Mouse (Mus musculus): Measurements from ENCODE around the gene Cyth3. TPM values are rescaled to one million over a fixed set of nuclear protein-coding genes. Genes with fewer than 3 reads are reported as not detected.

The Cyth3 gene
- polyA plus RNA-seq (2015; fragmentation: Nextera tagmentation; extraction: Ambion mirVana), result 29.2 and 31.5 TPM in 2 replicates

- WGBS, result 8% methylated on average over 46 of the region's 46 CpGs
- Histone ChIP-seq H3K9me3 (no peaks in the 10 kb centered on the region), H3K36me3 (no peaks in the 10 kb centered on the region), H3K27ac (peak within 1 kb of the TSS; percentile 74), H3K27me3 (no peaks in the 10 kb centered on the region), H3K9ac (replicated peaks) (peak within 1 kb of the TSS; percentile 85), H3K4me1 (replicated peaks) (peaks cover 45% of the 10 kb centered on the region), H3K4me3 (replicated peaks) (peak within 1 kb of the TSS; percentile 79), H3K4me2 (replicated peaks) (peak within 1 kb of the TSS; percentile 68)
- peak; percentile 89 for ATAC-seq
These were observed at the start of gene Cyth3 for GRCm38 (mm10) chr5:143621893-143622622. Gene Cyth3 (plus strand): TSS chr5:143622447.

- no peaks in the 10 kb centered on the region for H3K36me3 ChIP-seq
- no peaks in the 10 kb centered on the region for H3K9me3 ChIP-seq
- no peaks in the 10 kb centered on the region for H3K27me3 ChIP-seq
- H3K4me2 ChIP-seq (replicated peaks), result no peak overlapping the region
- H3K4me1 ChIP-seq (replicated peaks), result no peaks in the 10 kb centered on the region
- H3K4me3 ChIP-seq (replicated peaks), result no peak overlapping the region
- ATAC-seq, result no peak
- no peak overlapping the region for H3K27ac ChIP-seq
- WGBS, result 96% methylated on average over 4 of the region's 4 CpGs
- no peak overlapping the region for H3K9ac ChIP-seq (replicated peaks)
These were observed 49.2 kb upstream of the Cyth3 start for GRCm38 (mm10) chr5:143573067-143573466.

- no peak for ATAC-seq
- H3K27me3 ChIP-seq, result no peaks in the 10 kb centered on the region
- 88% methylated on average over 19 of the region's 19 CpGs for WGBS
These were observed 47.7 kb upstream of the Cyth3 start for GRCm38 (mm10) chr5:143574261-143575178.

GRCm38 (mm10) chr5:143579537-143580203 is 42.6 kb upstream of the Cyth3 start:
- no peaks in the 10 kb centered on the region for H3K27me3 ChIP-seq
- no peak overlapping the region for H3K4me2 ChIP-seq (replicated peaks)
- no peaks in the 10 kb centered on the region for H3K36me3 ChIP-seq
- no peak overlapping the region for H3K27ac ChIP-seq
- WGBS, result 86% methylated on average over 10 of the region's 10 CpGs
- H3K9me3 ChIP-seq, result no peaks in the 10 kb centered on the region; the same call in 1 of the 2 replicates
- ATAC-seq, result no peak
- H3K4me1 ChIP-seq (replicated peaks), result no peaks in the 10 kb centered on the region
- H3K4me3 ChIP-seq (replicated peaks), result no peak overlapping the region
- H3K9ac ChIP-seq (replicated peaks), result no peak overlapping the region

More at GRCm38 (mm10) chr5:143574261-143575178, 47.7 kb upstream of the Cyth3 start:
- Histone ChIP-seq H3K9ac (replicated peaks) (no peak overlapping the region), H3K36me3 (no peaks in the 10 kb centered on the region), H3K9me3 (no peaks in the 10 kb centered on the region), H3K4me3 (replicated peaks) (no peak overlapping the region), H3K27ac (no peak overlapping the region), H3K4me2 (replicated peaks) (no peak overlapping the region), H3K4me1 (replicated peaks) (no peaks in the 10 kb centered on the region)

GRCm38 (mm10) chr5:143580982-143581381 is 41.3 kb upstream of the Cyth3 start:
- H3K27me3 ChIP-seq, result no peaks in the 10 kb centered on the region
- no peaks in the 10 kb centered on the region for H3K36me3 ChIP-seq
- WGBS, result 81% methylated on average over 2 of the region's 2 CpGs
- H3K4me2 ChIP-seq (replicated peaks), result no peak overlapping the region
- no peak overlapping the region for H3K9ac ChIP-seq (replicated peaks)
- ATAC-seq, result no peak
- H3K4me1 ChIP-seq (replicated peaks), result no peaks in the 10 kb centered on the region
- H3K4me3 ChIP-seq (replicated peaks), result no peak overlapping the region
- H3K9me3 ChIP-seq, result no peaks in the 10 kb centered on the region; the same call in 1 of the 2 replicates
- no peak overlapping the region for H3K27ac ChIP-seq

GRCm38 (mm10) chr5:143581874-143582273 is 40.4 kb upstream of the Cyth3 start:
- Histone ChIP-seq H3K4me2 (replicated peaks) (no peak overlapping the region), H3K27ac (no peak overlapping the region), H3K27me3 (no peaks in the 10 kb centered on the region), H3K9me3 (no peaks in the 10 kb centered on the region; the same call in 1 of the 2 replicates), H3K9ac (replicated peaks) (no peak overlapping the region), H3K4me1 (replicated peaks) (no peaks in the 10 kb centered on the region), H3K4me3 (replicated peaks) (no peak overlapping the region), H3K36me3 (no peaks in the 10 kb centered on the region)
- no peak for ATAC-seq
- 80% methylated on average over 8 of the region's 8 CpGs for WGBS

GRCm38 (mm10) chr5:143583081-143583480 is 39.2 kb upstream of the Cyth3 start:
- no peak overlapping the region for H3K4me2 ChIP-seq (replicated peaks)
- H3K4me1 ChIP-seq (replicated peaks), result no peaks in the 10 kb centered on the region
- H3K27ac ChIP-seq, result no peak overlapping the region
- 91% methylated on average over 10 of the region's 10 CpGs for WGBS
- H3K9ac ChIP-seq (replicated peaks), result no peak overlapping the region
- no peak for ATAC-seq
- H3K36me3 ChIP-seq, result no peaks in the 10 kb centered on the region
- H3K4me3 ChIP-seq (replicated peaks), result no peak overlapping the region
- no peaks in the 10 kb centered on the region for H3K27me3 ChIP-seq
- no peaks in the 10 kb centered on the region; the same call in 1 of the 2 replicates for H3K9me3 ChIP-seq

- H3K4me3 ChIP-seq (replicated peaks), result no peak overlapping the region
- no peak overlapping the region for H3K9ac ChIP-seq (replicated peaks)
- no peaks in the 10 kb centered on the region for H3K36me3 ChIP-seq
- H3K27ac ChIP-seq, result no peak overlapping the region
- 0 out of 2 replicates have a peak, but pooled peaks cover 10% of the 10 kb centered on the region for H3K4me1 ChIP-seq (replicated peaks)
- H3K9me3 ChIP-seq, result no peaks in the 10 kb centered on the region; the same call in 1 of the 2 replicates
- ATAC-seq, result no peak
- no peaks in the 10 kb centered on the region for H3K27me3 ChIP-seq
- WGBS, result 90% methylated on average over 5 of the region's 5 CpGs
- H3K4me2 ChIP-seq (replicated peaks), result no peak overlapping the region
These were observed 37.3 kb upstream of the Cyth3 start for GRCm38 (mm10) chr5:143584982-143585381.

GRCm38 (mm10) chr5:143586386-143586785 is 35.9 kb upstream of the Cyth3 start:
- Histone ChIP-seq H3K36me3 (no peaks in the 10 kb centered on the region), H3K4me1 (replicated peaks) (0 out of 2 replicates have a peak, but pooled peaks cover 10% of the 10 kb centered on the region), H3K9me3 (no peaks in the 10 kb centered on the region; the same call in 1 of the 2 replicates), H3K9ac (replicated peaks) (no peak overlapping the region), H3K4me2 (replicated peaks) (no peak overlapping the region), H3K27ac (no peak overlapping the region), H3K4me3 (replicated peaks) (no peak overlapping the region), H3K27me3 (no peaks in the 10 kb centered on the region)
- ATAC-seq, result no peak
- 95% methylated on average over 8 of the region's 8 CpGs for WGBS

- H3K4me3 ChIP-seq (replicated peaks), result no peak overlapping the region
- H3K27ac ChIP-seq, result peak overlapping the region; percentile 7; the same call in 1 of the 2 replicates
- ATAC-seq, result peak; percentile 68; the same call in 1 of the 2 replicates
- 0 out of 2 replicates have a peak overlapping the region, but pooled peaks have one; percentile 11 for H3K4me2 ChIP-seq (replicated peaks)
- H3K36me3 ChIP-seq, result no peaks in the 10 kb centered on the region
- H3K27me3 ChIP-seq, result no peaks in the 10 kb centered on the region
- 37% methylated on average over 17 of the region's 17 CpGs for WGBS
- H3K9me3 ChIP-seq, result no peaks in the 10 kb centered on the region
- H3K9ac ChIP-seq (replicated peaks), result no peak overlapping the region
- H3K4me1 ChIP-seq (replicated peaks), result 0 out of 2 replicates have a peak, but pooled peaks cover 10% of the 10 kb centered on the region
These were observed 33.1 kb upstream of the Cyth3 start for GRCm38 (mm10) chr5:143589108-143589507.

- no peak overlapping the region for H3K9ac ChIP-seq (replicated peaks)
- no peaks in the 10 kb centered on the region for H3K36me3 ChIP-seq
- WGBS, result 76% methylated on average over 5 of the region's 5 CpGs
- H3K4me2 ChIP-seq (replicated peaks), result no peak overlapping the region
- H3K4me1 ChIP-seq (replicated peaks), result 0 out of 2 replicates have a peak, but pooled peaks cover 10% of the 10 kb centered on the region
- H3K27me3 ChIP-seq, result no peaks in the 10 kb centered on the region
- H3K4me3 ChIP-seq (replicated peaks), result no peak overlapping the region
- ATAC-seq, result no peak
- H3K9me3 ChIP-seq, result 0 out of 2 replicates have a peak, but pooled peaks cover 4% of the 10 kb centered on the region
- H3K27ac ChIP-seq, result no peak overlapping the region
These were observed 29.3 kb upstream of the Cyth3 start for GRCm38 (mm10) chr5:143592926-143593325.

Data from midbrain, embryonic 13.5 days (tissue).